Mouse (Mus musculus) cerebellum, adult 2 months (tissue): ENCODE data around the gene Aff1.

Experiments
- CTCF ChIP-seq: fragments of 200-500 bp; IDR thresholded peaks from 2 replicates; pipeline ENCODE4 v1.5.1; 2011; ENCODE audit warnings: low read depth, mild to moderate bottlenecking, control low read depth, low read length, moderate library complexity, borderline replicate concordance; ENCODE audit not compliant: insufficient read depth
- POLR2A ChIP-seq: fragments of 200-500 bp; IDR thresholded peaks from 2 replicates; pipeline ENCODE4 v1.6.1; 2011; ENCODE audit warnings: low read length, control low read depth, borderline replicate concordance; ENCODE audit not compliant: insufficient read depth

- TF ChIP-seq POLR2A (no peak), CTCF (no peak)
These were observed 21.2 kb downstream of the Aff1 start for GRCm38 (mm10) chr5:103713422-103713821.
